Mouse (Mus musculus) myocyte (in vitro differentiated cells): ENCODE results near the gene Actr5.

Experiments used
- CEBPB ChIP-seq: IDR thresholded peaks from 2 replicates; pipeline ENCODE4 v1.6.1; 2011; ENCODE audit warnings: mild to moderate bottlenecking, moderate library complexity; ENCODE audit not compliant: poor library complexity, insufficient read depth, severe bottlenecking
- MYOD1 ChIP-seq, 3 experiments: IDR thresholded peaks; one replicate each; pipeline ENCODE4 v1.6.1; 2011; ENCODE audit warnings: control low read depth in 2 of 3, low read depth in 2 of 3, mild to moderate bottlenecking in 2 of 3, moderate library complexity in 1 of 3; ENCODE audit not compliant: insufficient read length in 2 of 3, control insufficient read depth in 1 of 3
- POLR2A ChIP-seq: IDR thresholded peaks from one replicate; pipeline ENCODE4 v1.6.1; 2011; ENCODE audit warnings: low read depth, mild to moderate bottlenecking, control low read depth, moderate library complexity; ENCODE audit not compliant: insufficient read length
- TCF12 ChIP-seq: IDR thresholded peaks from one replicate; pipeline ENCODE4 v1.6.1; 2011; ENCODE audit warnings: mild to moderate bottlenecking, control low read depth; ENCODE audit not compliant: poor library complexity, insufficient read depth, severe bottlenecking
- USF1 ChIP-seq: IDR thresholded peaks from one replicate; pipeline ENCODE4 v1.6.1; 2011; ENCODE audit warnings: low read depth, mild to moderate bottlenecking, control low read depth, moderate library complexity

- TF ChIP-seq TCF12 (no peak), CEBPB (no peak), USF1 (no peak), POLR2A (no peak), MYOD1 (IDR thresholded peaks at IDR 0.05; ENCODE audit: control insufficient read depth in 1 of 3, insufficient read length in 2 of 3, low read depth in 2 of 3) (no peak)
Observed at GRCm38 (mm10) chr2:158665098-158665497, 40.4 kb downstream of the Actr5 start, which contains the start of gene Ppp1r16b.
